Mouse (Mus musculus) frontal cortex, postnatal 10 days (tissue): ENCODE data around the gene Mterf1a.
"Not testable (repeated sequence)": the region's sequence is repeated elsewhere in the genome, so short reads cannot be mapped to it uniquely, and the experiment has no call there.

Experiments used
- DNase-seq, 2 experiments: peaks; one replicate each; pipeline ENCODE4 v3.0.0; 2022; ENCODE audit warnings: low spot score in 2 of 2, mixed read lengths in 1 of 2

Mterf1a gene

DNA sequence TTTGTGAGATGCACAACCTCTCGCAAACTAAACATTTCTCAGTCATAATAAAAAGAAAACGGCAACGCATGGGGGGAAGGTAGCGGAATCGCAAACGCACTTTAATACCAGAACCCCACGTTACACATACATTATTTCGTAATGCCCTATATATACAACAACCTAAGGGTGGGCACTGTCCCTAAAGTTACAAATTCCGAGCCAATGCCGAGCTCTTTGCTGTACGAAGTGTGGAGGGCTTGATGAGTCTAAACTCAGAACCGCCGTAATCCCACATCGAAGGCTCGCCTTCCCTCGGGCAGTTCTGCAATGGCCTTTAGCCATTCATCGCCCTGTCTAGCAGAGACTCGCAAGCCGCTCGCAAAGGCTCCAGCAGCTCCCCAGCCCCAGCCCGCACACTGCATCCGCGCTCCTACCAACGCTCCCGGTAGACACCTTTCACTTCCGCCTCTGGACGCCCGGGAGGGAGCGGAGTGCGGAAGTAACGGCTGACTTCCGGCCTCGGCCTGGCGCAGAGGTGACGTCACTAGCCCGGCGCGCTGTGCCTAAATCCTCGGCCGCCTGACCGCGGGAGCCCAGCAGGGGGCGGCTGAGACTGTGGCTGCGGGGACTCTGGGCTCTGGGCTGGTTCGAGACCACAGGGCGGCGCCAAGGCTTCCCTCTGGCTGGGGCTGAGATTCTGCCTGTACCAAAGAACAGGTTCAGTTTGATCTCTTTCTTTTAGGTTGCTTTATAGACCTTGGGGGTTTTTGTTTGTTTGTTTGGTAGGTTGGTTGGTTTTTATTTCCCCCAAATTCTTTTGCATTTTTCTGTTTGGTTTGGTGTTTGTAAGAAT is at the start of gene Mterf1a:
Mterf1a (minus strand) TSS at position 475 of the 835 bp plus-strand sequence.
- peak; percentile 11 to 19 for DNase-seq

- DNase-seq = not testable (repeated sequence)
These were observed 49.4 kb upstream of the Mterf1a start for GRCm38 (mm10) chr5:3943169-3943568.

DNA sequence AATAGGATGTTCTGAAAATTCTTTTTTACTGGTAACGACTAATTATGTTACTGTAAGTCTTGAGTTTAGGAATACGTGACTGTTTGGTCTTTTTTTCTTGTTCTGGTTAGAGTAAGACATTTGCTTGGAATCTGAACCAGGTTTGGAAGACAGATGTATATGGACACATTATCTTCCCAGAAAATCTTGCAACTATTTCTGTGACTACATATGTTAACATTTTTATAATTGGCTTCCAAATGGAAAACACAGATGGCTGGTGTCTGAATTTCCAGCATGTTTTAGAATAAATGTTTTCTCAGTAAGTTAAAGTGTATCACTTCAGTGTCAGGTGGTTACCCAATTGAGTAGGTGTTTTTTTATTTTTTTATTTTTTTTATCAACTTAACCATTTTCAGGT is 47.5 kb upstream of the Mterf1a start:
- no peak for DNase-seq

- DNase-seq = no peak
These were observed 45.6 kb upstream of the Mterf1a start for GRCm38 (mm10) chr5:3939335-3939734.

DNA sequence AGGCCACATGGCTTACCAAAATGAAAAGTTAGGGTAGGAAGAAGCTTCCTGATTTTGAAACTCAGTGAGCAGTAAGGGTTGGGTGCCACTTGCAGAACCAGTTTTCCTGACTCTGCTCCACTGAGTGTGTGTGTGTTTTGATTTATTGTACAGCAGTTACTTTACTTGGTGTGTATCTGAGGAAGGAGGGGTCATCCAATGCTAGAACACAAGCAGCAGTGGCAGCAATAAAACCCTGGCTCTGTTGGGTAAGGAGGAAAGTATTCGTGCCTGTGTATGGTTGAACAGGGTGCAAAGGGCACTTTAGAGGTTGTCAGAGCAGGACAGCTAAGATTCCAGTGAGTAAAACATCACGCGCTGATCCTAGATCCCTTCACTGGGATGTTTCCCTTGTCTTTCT is 45.2 kb upstream of the Mterf1a start:
- DNase-seq = no peak

GRCm38 (mm10) chr5:3935778-3936554 is 42.2 kb upstream of the Mterf1a start:
- DNase-seq = no peak

DNA sequence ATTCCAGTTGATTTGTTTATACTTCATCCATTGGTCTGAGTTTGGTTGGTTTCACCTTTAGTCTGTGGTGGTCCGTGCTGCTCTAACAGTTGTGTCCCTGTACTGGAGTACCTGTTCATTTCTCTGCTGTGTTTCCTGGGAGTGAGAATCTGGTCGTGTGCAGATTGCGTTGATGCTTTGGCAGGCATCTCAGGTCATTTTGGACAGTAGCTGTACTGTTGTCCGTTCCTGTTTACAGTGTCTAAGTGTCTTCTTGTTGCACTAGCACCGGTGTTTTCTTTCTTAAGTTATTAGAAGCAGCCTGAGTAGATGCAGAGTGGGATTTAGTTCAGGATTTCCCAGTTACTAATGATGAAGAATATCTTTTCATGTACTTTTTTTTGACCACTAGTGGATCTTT is 41.5 kb upstream of the Mterf1a start:
- DNase-seq = no peak

DNA sequence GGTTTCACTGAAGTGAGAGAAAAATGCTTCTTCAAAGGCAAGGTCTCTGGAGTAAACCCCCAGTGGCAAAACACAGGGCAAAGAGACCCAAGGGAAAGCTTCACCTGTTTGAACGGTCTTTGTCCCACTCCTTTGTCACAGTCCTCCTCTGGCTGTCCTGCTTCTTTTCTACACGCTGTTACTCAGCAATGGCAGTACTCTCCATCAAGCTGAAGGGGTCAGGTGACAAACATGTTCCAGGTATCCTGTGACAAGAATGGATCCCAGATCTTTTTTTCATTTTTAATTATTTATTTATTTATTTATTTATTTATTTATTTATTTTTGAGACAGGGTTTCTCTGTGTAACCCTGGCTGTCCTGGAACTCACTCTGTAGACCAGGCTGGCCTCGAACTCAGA is 39.8 kb upstream of the Mterf1a start:
- no peak for DNase-seq

DNA sequence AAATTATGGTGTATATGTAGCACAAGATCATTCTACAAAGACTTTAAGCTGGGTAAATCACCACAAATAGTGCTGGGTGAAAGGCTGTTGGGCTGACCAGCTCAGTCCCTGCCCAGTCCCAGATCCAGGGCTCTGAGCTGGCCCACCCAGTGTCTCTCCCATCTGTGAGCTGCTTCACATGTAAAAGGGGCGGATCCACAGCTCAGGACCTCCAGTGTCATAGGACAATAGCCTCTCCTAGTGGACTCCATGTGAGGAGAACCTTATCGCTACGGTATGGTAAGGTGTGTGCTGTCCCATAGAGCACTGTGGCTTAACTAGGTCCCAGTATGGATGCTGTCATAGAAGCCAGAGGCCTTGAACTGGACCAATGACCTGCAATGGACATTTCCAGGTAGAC is 37.9 kb upstream of the Mterf1a start:
- no peak for DNase-seq

GRCm38 (mm10) chr5:3930760-3931159 is 37.0 kb upstream of the Mterf1a start:
- DNase-seq = no peak

- peak in 1 of 2 experiments; percentile 19 for DNase-seq
These were observed 34.9 kb upstream of the Mterf1a start for GRCm38 (mm10) chr5:3928690-3929046.

GRCm38 (mm10) chr5:3927801-3928689 is 34.3 kb upstream of the Mterf1a start, which contains the start of gene Akap9:
Akap9 (plus strand) TSS chr5:3928054.
- DNase-seq = peak in 1 of 2 experiments; percentile 60

DNA sequence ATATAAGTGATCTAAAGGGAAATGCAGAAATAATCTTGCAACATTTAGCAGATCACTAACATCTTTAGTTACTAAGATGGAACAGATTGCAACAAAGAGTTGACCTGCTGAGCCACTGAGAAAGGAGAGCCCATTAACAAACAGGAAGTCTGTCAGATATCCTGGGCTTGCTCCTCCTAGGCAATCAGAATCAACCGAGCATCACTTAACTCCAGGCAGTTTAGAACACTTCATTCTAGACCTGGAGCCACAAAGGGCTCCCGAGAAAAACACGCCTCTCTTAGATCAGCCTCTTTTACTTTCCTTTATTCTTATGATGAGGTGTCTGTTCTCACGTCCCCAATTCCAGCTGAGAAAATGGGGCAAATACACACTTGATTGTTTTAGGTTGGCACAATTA is 32.9 kb upstream of the Mterf1a start:
- no peak for DNase-seq

- DNase-seq = no peak
These were observed 28.6 kb upstream of the Mterf1a start for GRCm38 (mm10) chr5:3922350-3922749.

DNA sequence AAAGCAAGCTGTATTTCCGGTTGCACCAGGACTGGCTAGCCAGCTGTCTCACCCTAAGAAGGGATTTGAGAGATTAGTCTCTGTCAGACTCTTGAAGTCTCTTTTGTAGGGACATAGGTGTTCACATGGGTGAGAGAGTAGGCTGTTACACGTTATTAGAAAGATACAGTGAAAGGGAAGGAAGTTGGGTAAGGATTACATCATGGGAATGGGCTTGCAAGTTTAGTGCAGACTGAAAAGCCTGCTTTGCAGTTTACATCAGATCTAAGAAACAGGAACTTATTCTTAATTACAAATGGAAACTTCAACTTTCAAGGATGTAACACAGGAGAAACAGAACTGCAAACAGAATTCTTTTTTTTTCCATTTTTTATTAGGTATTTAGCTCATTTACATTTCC is 11.7 kb upstream of the Mterf1a start:
- no peak for DNase-seq

- DNase-seq = not testable (repeated sequence)
These were observed 524 bp upstream of the Mterf1a start for GRCm38 (mm10) chr5:3894294-3894619.

GRCm38 (mm10) chr5:3889201-3889600 is 4.5 kb downstream of the Mterf1a start:
- no peak for DNase-seq

DNA sequence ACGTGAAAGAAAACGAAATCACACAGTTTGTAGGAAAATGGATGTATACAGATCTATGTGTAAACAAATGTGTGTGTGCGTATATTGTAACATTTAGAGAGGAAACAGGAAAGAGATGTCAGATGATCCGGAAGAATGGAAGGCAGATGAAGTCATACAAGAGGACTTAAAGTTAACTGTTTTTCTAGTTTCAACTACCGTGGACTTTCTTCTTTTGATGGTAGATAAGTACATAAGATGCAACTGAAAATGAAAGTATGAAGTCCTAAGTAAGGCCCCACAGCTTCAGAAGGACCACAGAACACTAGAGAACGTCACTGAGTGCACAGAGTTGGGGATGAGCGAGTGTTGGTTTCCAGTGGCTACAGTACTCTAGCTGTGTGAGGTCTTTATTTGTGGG is 6.9 kb downstream of the Mterf1a start:
- not testable (repeated sequence) for DNase-seq

GRCm38 (mm10) chr5:3873485-3873884 is 20.2 kb downstream of the Mterf1a start:
- DNase-seq = no peak

GRCm38 (mm10) chr5:3872348-3872747 is 21.4 kb downstream of the Mterf1a start:
- no peak for DNase-seq

- DNase-seq = no peak
These were observed 23.6 kb downstream of the Mterf1a start for GRCm38 (mm10) chr5:3870161-3870560.

- DNase-seq = no peak
These were observed 48.7 kb downstream of the Mterf1a start, which contains the start of gene Lrrd1 for GRCm38 (mm10) chr5:3845026-3845425. Lrrd1 (plus strand) TSS chr5:3845173.
